Mouse (Mus musculus) 416B (cell line): ENCODE results near the gene Xpo5.
A peak's percentile ranks its signal among the peaks of the same experiment; 100 is the strongest.

Experiments
- DNase-seq: peaks from one replicate; pipeline ENCODE4 v3.0.0; 2011; ENCODE audit warnings: low read depth

The Xpo5 gene

GRCm38 (mm10) chr17:46202421-46203071 lies at the start of gene Xpo5, which contains the start of gene Polh:
TSS of gene Xpo5 (plus strand) at chr17:46202782.
TSS of gene Polh (minus strand) at chr17:46202645.
- DNase-seq, result peak; percentile 95

GRCm38 (mm10) chr17:46152847-46153782 lies 49.5 kb upstream of the Xpo5 start, which contains the start of gene Mad2l1bp:
TSS of gene Mad2l1bp (minus strand) at chr17:46153553.
- DNase-seq, result peak; percentile 98

- no peak for DNase-seq
Observed at GRCm38 (mm10) chr17:46154336-46154735, 48.2 kb upstream of the Xpo5 start.

- DNase-seq, result no peak
Observed at GRCm38 (mm10) chr17:46156680-46157079, 45.9 kb upstream of the Xpo5 start.

GRCm38 (mm10) chr17:46157131-46157530 lies 45.5 kb upstream of the Xpo5 start:
- no peak for DNase-seq

GRCm38 (mm10) chr17:46159236-46159635 lies 43.3 kb upstream of the Xpo5 start:
- DNase-seq, result no peak

GRCm38 (mm10) chr17:46160090-46160662 lies 42.4 kb upstream of the Xpo5 start:
- peak; percentile 98 for DNase-seq

- DNase-seq, result peak; percentile 100
Observed at GRCm38 (mm10) chr17:46160686-46161085, 41.9 kb upstream of the Xpo5 start, which contains the start of gene Gtpbp2. TSS of gene Gtpbp2 (plus strand) at chr17:46161032.

GRCm38 (mm10) chr17:46161179-46161578 lies 41.4 kb upstream of the Xpo5 start:
- DNase-seq, result no peak

- no peak for DNase-seq
Observed at GRCm38 (mm10) chr17:46161710-46162109, 40.9 kb upstream of the Xpo5 start.

GRCm38 (mm10) chr17:46162551-46162950 lies 40.0 kb upstream of the Xpo5 start:
- DNase-seq, result no peak

- peak; percentile 93 for DNase-seq
Observed at GRCm38 (mm10) chr17:46162951-46163421, 39.6 kb upstream of the Xpo5 start.

- DNase-seq, result no peak
Observed at GRCm38 (mm10) chr17:46164301-46164700, 38.3 kb upstream of the Xpo5 start.

- no peak for DNase-seq
Observed at GRCm38 (mm10) chr17:46164791-46165190, 37.8 kb upstream of the Xpo5 start.

GRCm38 (mm10) chr17:46165460-46165859 lies 37.1 kb upstream of the Xpo5 start:
- DNase-seq, result no peak

- no peak for DNase-seq
Observed at GRCm38 (mm10) chr17:46166270-46166669, 36.3 kb upstream of the Xpo5 start.

GRCm38 (mm10) chr17:46167014-46167413 lies 35.6 kb upstream of the Xpo5 start:
- no peak for DNase-seq

- peak; percentile 86 for DNase-seq
Observed at GRCm38 (mm10) chr17:46168318-46168717, 34.3 kb upstream of the Xpo5 start.

- DNase-seq, result no peak
Observed at GRCm38 (mm10) chr17:46168768-46169167, 33.8 kb upstream of the Xpo5 start.

- DNase-seq, result peak; percentile 70
Observed at GRCm38 (mm10) chr17:46170538-46170937, 32.0 kb upstream of the Xpo5 start.

GRCm38 (mm10) chr17:46182273-46182672 lies 20.3 kb upstream of the Xpo5 start:
- no peak for DNase-seq

- no peak for DNase-seq
Observed at GRCm38 (mm10) chr17:46188829-46189228, 13.8 kb upstream of the Xpo5 start.
